Mouse (Mus musculus): Measurements from ENCODE around the gene Ahsg. TPM values are rescaled to one million over a fixed set of nuclear protein-coding genes. Genes with fewer than 3 reads are reported as not detected.
"Not testable (repeated sequence)": the region's sequence is repeated elsewhere in the genome, so short reads cannot be mapped to it uniquely, and the experiment has no call there.

The Ahsg gene
- total RNA-seq, 2 experiments from 2014 or later: not detected

GRCm38 (mm10) chr16:22938541-22938940 is 47.5 kb downstream of the Ahsg start:
- DNase-seq (ENCODE audit: low spot score in 2 of 2): no peak

- DNase-seq (ENCODE audit: low spot score in 2 of 2): no peak
Measured at GRCm38 (mm10) chr16:22939120-22939695, 48.1 kb downstream of the Ahsg start.

GRCm38 (mm10) chr16:22941825-22942476 is 50.9 kb downstream of the Ahsg start:
- DNase-seq (ENCODE audit: low spot score in 2 of 2): not testable (repeated sequence)

GRCm38 (mm10) chr16:22947371-22947770 is 56.3 kb downstream of the Ahsg start:
- DNase-seq (ENCODE audit: low spot score in 2 of 2): no peak

Other genes starting within 250 kb of the Ahsg start
- 10 to 100 TPM; 47.4 to 68.3 TPM for gene Dgkg, start 234.1 kb upstream of the Ahsg start, total RNA-seq (2021)
- not detected for gene Crygs, start 79.7 kb upstream of the Ahsg start, total RNA-seq (2021)
- gene Tbccd1, start 33.6 kb upstream of the Ahsg start, total RNA-seq (2021): 10 to 100 TPM; 14.3 to 14.9 TPM
- 10 to 100 TPM; 67.1 to 67.8 TPM for gene Dnajb11, start 33.4 kb upstream of the Ahsg start, total RNA-seq (2021)
- gene Fetub, start 27.1 kb downstream of the Ahsg start, total RNA-seq (2021): not detected
- gene Hrg, start 59.8 kb downstream of the Ahsg start, total RNA-seq (2021): not detected
- not detected for gene Kng2, start 138.2 kb downstream of the Ahsg start, total RNA-seq (2021)
- not detected for gene Kng1, start 166.6 kb downstream of the Ahsg start, total RNA-seq (2021)
- gene Eif4a2, start 216.2 kb downstream of the Ahsg start, total RNA-seq (2021): 100 to 1,000 TPM; 894 to 957 TPM
- 1 to 10 TPM; 5.0 to 6.5 TPM for gene Rfc4, start 236.5 kb downstream of the Ahsg start, total RNA-seq (2021)